Mouse (Mus musculus) embryonic facial prominence, embryonic 11.5 days (tissue): ENCODE data around the gene Gm5105. TPM values are rescaled to one million over a fixed set of nuclear protein-coding genes. Genes with fewer than 3 reads are reported as not detected.

Experiments used
- ATAC-seq: fragments of 200-750 bp; cut with Nextera tagmentation; replicated peaks from 2 replicates; pipeline ENCODE4 v1.8.0; 2017; ENCODE audit warnings: low read depth; ENCODE audit not compliant: insufficient number of reproducible peaks, low FRiP score, low TSS enrichment
- DNase-seq: peaks from one replicate; pipeline ENCODE4 v3.0.0-alpha.2; 2015; ENCODE audit warnings: low spot score
- H3K27ac ChIP-seq: fragments of 300-500 bp; sonication (generic); replicated peaks from 2 replicates; pipeline ENCODE4 v1.5.1; 2014; ENCODE audit warnings: mild to moderate bottlenecking, low read depth, low read length, control low read depth
- H3K27me3 ChIP-seq: fragments of 300-500 bp; sonication (generic); 2 replicates; pipeline ENCODE4 v1.6.1; 2014; ENCODE audit warnings: mild to moderate bottlenecking, low read length, moderate library complexity, mixed read lengths; ENCODE audit not compliant: control insufficient read depth, insufficient read depth
- H3K36me3 ChIP-seq: fragments of 300-500 bp; sonication (generic); replicated peaks from 2 replicates; pipeline ENCODE4 v1.6.1; 2014; ENCODE audit warnings: low read depth, mild to moderate bottlenecking, low read length, moderate library complexity, mixed read lengths; ENCODE audit not compliant: control insufficient read depth, insufficient read depth
- H3K4me1 ChIP-seq: fragments of 300-500 bp; sonication (generic); 2 replicates; pipeline ENCODE4 v1.6.1; 2014; ENCODE audit warnings: low read length, mixed read lengths; ENCODE audit not compliant: control insufficient read depth, insufficient read depth
- H3K4me2 ChIP-seq: fragments of 300-500 bp; sonication (generic); 2 replicates; pipeline ENCODE4 v1.6.1; 2014; ENCODE audit warnings: low read depth, mild to moderate bottlenecking, control low read depth, low read length, moderate library complexity
- H3K4me3 ChIP-seq: fragments of 300-500 bp; sonication (generic); 2 replicates; pipeline ENCODE4 v1.5.1; 2014; ENCODE audit warnings: low read depth, low read length, control low read depth
- H3K9ac ChIP-seq: fragments of 300-500 bp; sonication (generic); replicated peaks from 2 replicates; pipeline ENCODE4 v1.6.1; 2014; ENCODE audit warnings: mild to moderate bottlenecking, control low read depth, low read length
- H3K9me3 ChIP-seq: fragments of 300-500 bp; sonication (generic); replicated peaks from 2 replicates; pipeline ENCODE4 v1.6.1; 2016; ENCODE audit warnings: mild to moderate bottlenecking, low read length, inconsistent platforms, mixed read lengths; ENCODE audit not compliant: control insufficient read depth
- WGBS: fragments of 180-500 bp; shearing (Covaris S2); extraction: QIAGEN DNeasy Blood & Tissue Kit; methylation state at CpG from one replicate; pipeline ENCODE4 v1.1.7; 2014; 5-methylcytosine and 5-hydroxymethylcytosine counted together
- polyA plus RNA-seq: library from polyadenylated mRNA; unstranded; fragments of >200 nt; fragmentation: Nextera tagmentation; extraction: Ambion mirVana; gene quantifications from 2 replicates; pipeline ENCODE4 v1.2.1, GENCODE M21; 2014

The Gm5105 gene
- polyA plus RNA-seq, 1 experiment from 2014 or later = not detected

DNA sequence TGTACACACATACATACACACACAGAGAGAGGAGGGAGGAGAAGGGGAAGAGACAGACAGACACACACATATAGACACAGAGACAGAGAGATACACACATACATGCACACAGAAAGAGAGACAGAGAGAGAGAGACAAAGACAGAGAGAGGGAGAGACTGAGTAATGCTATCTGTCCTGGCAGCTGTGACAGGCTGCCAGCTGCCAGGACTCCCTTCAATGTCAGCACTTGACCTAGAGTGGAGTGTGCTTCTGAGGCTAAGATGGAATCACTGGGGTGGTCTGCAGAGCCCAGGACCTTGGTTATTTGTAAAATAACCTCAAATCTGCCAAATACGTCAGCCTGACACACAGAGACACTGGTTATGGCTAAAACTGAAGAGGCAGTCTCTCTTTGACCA is 30.5 kb upstream of the Gm5105 start:
- Histone ChIP-seq H3K4me1 (no peaks in the 10 kb centered on the region), H3K4me2 (no peak overlapping the region), H3K9ac (no peak overlapping the region), H3K27ac (no peak overlapping the region), H3K9me3 (no peaks in the 10 kb centered on the region), H3K36me3 (no peaks in the 10 kb centered on the region), H3K4me3 (no peak overlapping the region), H3K27me3 (no peaks in the 10 kb centered on the region)
- WGBS = 71% methylated on average over 1 of the region's 1 CpGs
- DNase-seq = no peak
- ATAC-seq = peak; percentile 48; the same call in 1 of the 2 replicates

DNA sequence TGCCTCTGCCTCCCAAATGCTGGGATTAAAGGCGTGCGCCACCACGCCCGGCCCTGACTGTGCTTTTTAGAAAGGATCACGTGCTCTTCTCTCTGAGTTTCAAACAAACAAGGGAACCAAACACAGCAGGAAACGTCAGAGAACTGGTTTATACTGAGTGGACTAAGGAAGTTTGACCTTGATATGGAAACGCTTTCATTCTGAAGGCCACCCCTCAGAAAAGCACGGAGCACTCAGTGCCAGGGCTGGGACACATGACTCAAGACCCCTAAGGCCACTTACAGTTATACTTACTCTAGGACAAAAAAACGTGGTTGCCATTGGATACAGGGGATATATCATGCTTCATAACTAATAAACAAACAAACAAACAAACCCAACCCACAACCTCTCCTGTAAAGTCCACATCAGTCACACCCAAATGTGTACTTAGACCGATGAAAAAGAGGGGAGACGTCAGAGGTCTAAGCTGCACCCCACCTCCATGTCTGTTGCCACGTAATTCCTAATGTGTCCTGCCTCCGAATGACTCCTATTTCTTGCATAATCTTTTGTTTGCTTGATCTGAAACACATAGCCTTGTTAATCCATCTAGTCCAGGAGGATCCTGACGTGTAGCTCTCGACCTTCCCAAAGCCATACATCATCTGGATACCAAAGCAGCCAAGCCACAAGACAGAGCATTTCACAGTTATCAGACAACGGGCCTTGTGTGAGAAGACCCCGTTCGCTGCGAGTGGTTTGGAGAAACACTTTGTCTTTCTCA is 29.3 kb upstream of the Gm5105 start:
- ATAC-seq = no peak
- 88% methylated on average over 19 of the region's 19 CpGs for WGBS
- no peak overlapping the region for H3K27ac ChIP-seq

DNA sequence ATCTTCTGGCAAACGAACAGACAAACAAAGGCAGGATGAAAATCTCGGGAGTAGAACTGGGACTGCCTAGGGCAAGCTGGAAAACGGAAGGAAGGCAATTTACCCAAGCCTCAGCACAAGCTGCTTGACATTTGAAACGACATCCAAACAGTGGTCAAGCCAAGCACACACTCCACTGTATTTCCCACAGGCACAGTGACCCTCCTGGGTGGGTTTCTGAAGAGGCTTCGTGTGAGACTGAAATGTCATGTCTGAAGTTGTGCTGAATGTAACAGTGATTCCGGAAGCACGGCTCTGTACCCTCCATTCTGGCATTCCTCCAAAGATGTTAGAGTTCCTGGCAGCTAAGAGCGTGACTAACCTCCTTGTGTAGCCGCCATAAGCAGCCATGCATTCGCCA is 28.5 kb upstream of the Gm5105 start:
- Histone ChIP-seq H3K27me3 (no peaks in the 10 kb centered on the region), H3K4me2 (no peak overlapping the region), H3K36me3 (no peaks in the 10 kb centered on the region), H3K4me1 (no peaks in the 10 kb centered on the region), H3K9ac (no peak overlapping the region), H3K4me3 (no peak overlapping the region), H3K27ac (no peak overlapping the region), H3K9me3 (no peaks in the 10 kb centered on the region)
- WGBS = 67% methylated on average over 10 of the region's 10 CpGs
- ATAC-seq = no peak
- peak; percentile 23 for DNase-seq

More for the DNA sequence above, 29.3 kb upstream of the Gm5105 start:
- Histone ChIP-seq H3K36me3 (no peaks in the 10 kb centered on the region), H3K9ac (no peak overlapping the region), H3K4me1 (no peaks in the 10 kb centered on the region), H3K4me2 (no peak overlapping the region), H3K27me3 (no peaks in the 10 kb centered on the region), H3K9me3 (no peaks in the 10 kb centered on the region), H3K4me3 (no peak overlapping the region)
- no peak for DNase-seq

DNA sequence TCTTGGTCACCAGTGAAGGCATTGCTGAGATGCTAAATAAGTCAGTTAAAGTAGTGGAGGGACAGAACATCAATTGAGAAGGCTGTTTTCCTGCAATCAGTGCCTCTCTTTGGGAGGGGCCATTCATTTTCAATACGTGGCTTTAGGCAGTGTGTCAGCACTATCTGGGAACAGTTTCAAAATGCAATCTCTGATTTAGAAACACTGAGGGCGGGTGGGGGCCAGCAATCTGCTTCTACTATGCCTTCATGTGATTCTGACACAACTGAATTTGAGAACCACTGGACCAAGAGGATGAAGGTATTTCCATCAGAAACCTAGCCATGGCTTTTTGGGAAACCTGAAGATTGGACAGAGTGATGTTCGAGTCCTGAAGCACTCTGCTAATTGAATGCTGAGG is 28.1 kb upstream of the Gm5105 start:
- Histone ChIP-seq H3K27ac (no peak overlapping the region), H3K9me3 (no peaks in the 10 kb centered on the region), H3K27me3 (no peaks in the 10 kb centered on the region), H3K36me3 (no peaks in the 10 kb centered on the region), H3K9ac (no peak overlapping the region), H3K4me3 (no peak overlapping the region), H3K4me2 (no peak overlapping the region), H3K4me1 (no peaks in the 10 kb centered on the region)
- DNase-seq = no peak
- 68% methylated on average over 3 of the region's 3 CpGs for WGBS
- ATAC-seq = no peak

DNA sequence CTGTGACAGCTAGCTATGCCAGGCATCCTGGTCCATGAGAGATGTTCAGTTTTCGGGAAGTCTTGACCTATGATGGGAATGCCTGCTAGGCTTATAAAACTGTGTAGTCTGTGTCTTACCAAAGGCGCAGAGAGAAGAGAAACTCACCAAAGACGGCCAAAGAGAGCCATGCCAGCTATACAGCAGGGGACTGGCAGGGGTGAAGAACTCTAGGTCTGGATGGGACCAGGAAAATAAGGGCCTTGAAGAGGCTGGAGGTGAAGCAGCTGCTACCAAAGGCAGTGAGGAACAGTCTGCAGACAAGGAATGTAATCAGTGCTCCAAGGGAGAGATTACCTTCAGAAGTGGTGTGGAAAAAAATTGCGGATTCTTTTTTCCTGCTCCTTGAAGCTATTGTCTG is 16.7 kb upstream of the Gm5105 start:
- H3K4me1 ChIP-seq = no peaks in the 10 kb centered on the region
- H3K4me3 ChIP-seq = no peak overlapping the region
- DNase-seq (no peak), ATAC-seq (no peak)
- no peaks in the 10 kb centered on the region for H3K36me3 ChIP-seq
- WGBS = 79% methylated on average over 4 of the region's 4 CpGs
- H3K4me2 ChIP-seq = no peak overlapping the region
- H3K27ac ChIP-seq = no peak overlapping the region
- H3K27me3 ChIP-seq = no peaks in the 10 kb centered on the region
- H3K9me3 ChIP-seq = no peaks in the 10 kb centered on the region
- no peak overlapping the region for H3K9ac ChIP-seq

DNA sequence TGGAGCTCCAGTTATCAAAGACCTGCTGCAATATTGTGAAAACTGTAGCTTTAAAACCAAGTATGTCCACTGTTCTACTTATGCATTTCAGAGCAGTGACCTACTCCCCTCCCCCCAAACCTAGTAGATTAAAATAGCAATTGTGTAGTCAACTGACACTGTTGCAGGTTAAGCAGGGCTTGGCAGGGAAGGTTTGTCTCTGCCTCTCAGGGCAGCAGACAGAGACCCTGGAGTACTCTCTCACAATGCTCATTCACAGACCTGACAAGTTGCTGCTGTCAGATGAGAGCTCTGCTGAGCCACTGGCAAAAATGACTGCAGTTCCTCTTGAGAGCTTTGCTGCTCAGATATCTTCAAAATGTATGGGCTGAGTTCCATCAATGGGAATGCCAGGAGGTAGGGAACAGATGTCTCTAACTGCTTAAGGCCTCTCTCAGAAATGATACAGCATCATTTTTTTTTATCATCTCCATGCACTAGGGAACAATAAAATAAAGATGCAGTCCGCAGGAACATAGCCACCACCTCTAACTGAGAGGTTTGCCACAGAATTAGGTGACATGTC is 16.0 kb upstream of the Gm5105 start:
- WGBS = 88% methylated on average over 1 of the region's 1 CpGs
- Histone ChIP-seq H3K27ac (no peak overlapping the region), H3K4me3 (no peak overlapping the region), H3K4me2 (no peak overlapping the region), H3K4me1 (no peaks in the 10 kb centered on the region), H3K9ac (no peak overlapping the region), H3K36me3 (no peaks in the 10 kb centered on the region), H3K9me3 (no peaks in the 10 kb centered on the region), H3K27me3 (no peaks in the 10 kb centered on the region)
- DNase-seq (no peak), ATAC-seq (no peak)

DNA sequence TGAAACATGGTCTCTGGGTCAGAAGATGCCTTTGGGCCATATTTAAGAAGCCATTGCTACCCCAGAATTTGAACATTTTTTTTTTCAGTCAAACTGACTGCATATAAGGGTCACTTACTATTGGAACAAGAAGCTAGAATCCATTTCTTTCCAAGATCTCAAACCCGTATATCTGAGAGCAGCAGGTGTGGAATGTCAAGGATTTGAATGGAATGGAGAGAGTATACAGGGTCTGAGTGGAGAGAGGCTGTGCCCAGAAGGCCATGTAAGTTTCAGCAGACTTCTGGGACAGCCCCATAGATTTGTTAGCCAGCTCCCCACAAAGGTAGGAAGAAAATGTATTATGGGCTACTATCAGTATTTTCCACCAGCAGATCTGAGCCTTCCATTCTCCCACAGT is 11.5 kb upstream of the Gm5105 start:
- WGBS = 90% methylated on average over 1 of the region's 1 CpGs

DNA sequence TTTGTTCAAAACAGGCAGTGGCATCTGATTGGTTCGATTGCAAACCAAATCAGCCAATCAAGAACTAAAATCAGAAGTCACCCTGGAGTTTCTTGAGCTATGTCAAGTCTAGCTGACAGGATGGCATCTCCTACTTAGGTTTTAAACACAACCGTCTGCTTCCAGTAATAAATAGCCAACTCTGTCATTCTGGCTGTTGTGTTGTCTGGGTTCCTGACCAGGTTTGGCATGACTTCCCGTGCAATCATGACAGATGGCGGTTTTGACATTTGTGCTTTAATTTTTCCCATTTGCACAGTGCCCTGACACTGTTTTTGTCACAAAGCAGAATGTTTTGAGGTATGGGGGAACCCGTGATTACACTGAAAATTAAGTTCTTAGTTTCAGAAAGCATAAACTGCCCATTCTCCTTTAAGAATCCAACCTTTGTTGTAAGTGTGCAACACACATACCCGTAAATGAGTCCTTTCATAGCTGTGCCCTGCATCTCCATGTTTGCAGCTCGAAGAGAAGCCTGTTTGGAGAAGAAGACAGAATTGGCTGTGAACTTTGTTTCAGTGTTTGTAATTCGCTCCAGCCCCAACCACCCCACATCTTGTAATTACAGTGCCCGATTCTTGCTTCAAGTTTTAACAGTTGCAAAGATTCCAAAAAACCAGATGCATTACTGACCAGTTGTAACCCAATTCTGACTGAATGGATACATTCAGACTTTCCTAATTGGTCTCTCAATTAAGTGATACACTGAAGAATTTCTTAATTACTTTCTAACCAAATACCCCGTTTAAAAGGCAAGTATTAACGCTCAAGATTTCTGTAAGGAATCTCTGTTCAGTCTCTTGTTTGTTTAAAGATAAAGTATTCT is 10.5 kb upstream of the Gm5105 start:
- 62% methylated on average over 11 of the region's 11 CpGs for WGBS
- Histone ChIP-seq H3K9ac (no peak overlapping the region), H3K36me3 (no peaks in the 10 kb centered on the region), H3K4me1 (no peaks in the 10 kb centered on the region), H3K4me3 (no peak overlapping the region), H3K27me3 (no peaks in the 10 kb centered on the region), H3K9me3 (no peaks in the 10 kb centered on the region), H3K4me2 (no peak overlapping the region), H3K27ac (no peak overlapping the region)
- ATAC-seq = no peak
- DNase-seq = no peak

More for the DNA sequence above, 11.5 kb upstream of the Gm5105 start:
- DNase-seq (no peak), ATAC-seq (no peak)
- Histone ChIP-seq H3K4me1 (no peaks in the 10 kb centered on the region), H3K4me3 (no peak overlapping the region), H3K9ac (no peak overlapping the region), H3K9me3 (no peaks in the 10 kb centered on the region), H3K36me3 (no peaks in the 10 kb centered on the region), H3K27me3 (no peaks in the 10 kb centered on the region), H3K27ac (no peak overlapping the region), H3K4me2 (no peak overlapping the region)
